Comparison of ENCODE assay signal across 13 mouse cellular contexts in genomic region chr9:77953053-77953452, GRCm38 (mm10). TPM values are rescaled to one million over a fixed set of nuclear protein-coding genes. Genes with fewer than 3 reads are reported as not detected.
A peak's percentile ranks its signal among the peaks of the same experiment; 100 is the strongest.
DNase-seq lines count a peak whose midpoint lies in the region; ATAC-seq and TF ChIP-seq lines count a peak whose summit lies in the region.
"Had no signal": no experiment of that assay in that cellular context is flagged by ENCODE, and none has a peak within 500 bp of the region (broad histone marks: within the 10 kb centered on the region; RNA-seq: fewer than 3 reads in every experiment).

No protein-coding gene starts in this region.

- H3K27ac ChIP-seq in gastrocnemius, adult 2 months: peak overlapping the region; percentile 20; the same call in 1 of the 2 replicates
- H3K27ac ChIP-seq in neural tube, embryonic 14.5 days (ENCODE audit: low read depth, low read length): no peak overlapping the region
- H3K27ac ChIP-seq in neural tube, embryonic 15.5 days (replicated peaks): no peak overlapping the region
- H3K27ac ChIP-seq: forebrain, embryonic 10.5 days; intestine, embryonic 15.5 days; liver, embryonic 15.5 days had no signal

- no peak for TF ChIP-seq CTCF in gastrocnemius, adult 2 months (IDR thresholded peaks at IDR 0.05)

- ATAC-seq in neural tube, embryonic 14.5 days (ENCODE audit: low read depth): 0 out of 2 replicates have a peak, but pooled peaks have one; percentile 44
- ATAC-seq in neural tube, embryonic 15.5 days (ENCODE audit: low FRiP score): no peak
- ATAC-seq: intestine, embryonic 15.5 days had no signal

- H3K4me2 ChIP-seq in neural tube, embryonic 14.5 days (ENCODE audit: low read depth, low read length): no peak overlapping the region
- H3K4me2 ChIP-seq in neural tube, embryonic 15.5 days: no peak overlapping the region
- H3K4me2 ChIP-seq: intestine, embryonic 15.5 days; liver, embryonic 15.5 days had no signal

- WGBS in neural tube, embryonic 14.5 days: 48% methylated on average over 8 of the region's 8 CpGs
- WGBS in neural tube, embryonic 15.5 days: 57% methylated on average over 8 of the region's 8 CpGs

- H3K4me1 ChIP-seq in neural tube, embryonic 14.5 days (ENCODE audit: control insufficient read depth, insufficient read depth, low read length): peaks cover 6% of the 10 kb centered on the region; the same call in 1 of the 2 replicates
- peaks cover 24% of the 10 kb centered on the region; the same call in 1 of the 2 replicates for H3K4me1 ChIP-seq in neural tube, embryonic 15.5 days

- H3K4me3 ChIP-seq in gastrocnemius, adult 2 months: no peak overlapping the region
- H3K4me3 ChIP-seq in neural tube, embryonic 14.5 days (ENCODE audit: low read depth, low read length): no peak overlapping the region
- no peak overlapping the region for H3K4me3 ChIP-seq in neural tube, embryonic 15.5 days (replicated peaks)
- H3K4me3 ChIP-seq: forebrain, embryonic 10.5 days; intestine, embryonic 15.5 days; liver, embryonic 15.5 days had no signal

- no peak overlapping the region for H3K9ac ChIP-seq in neural tube, embryonic 14.5 days (replicated peaks; ENCODE audit: low read depth, low read length)
- H3K9ac ChIP-seq in neural tube, embryonic 15.5 days (replicated peaks): no peak overlapping the region; the same call in 1 of the 2 replicates
- H3K9ac ChIP-seq: intestine, embryonic 15.5 days; liver, embryonic 15.5 days had no signal

- peak; percentile 36 for DNase-seq in gastrocnemius, adult 2 months
- DNase-seq in gastrocnemius, postnatal 10 days: no peak
- DNase-seq in cerebellum, adult 9-10 months: peak; percentile 60
- peak; percentile 71 for DNase-seq in retina, postnatal 1 day
- no peak for DNase-seq in heart, postnatal 36 days
- no peak for DNase-seq in c-Kit-positive CD71-positive TER-119-positive erythroid progenitor cells, embryonic 14.5 days (ENCODE audit: low spot score)
- DNase-seq: heart, adult 18-20 months; thymus, adult 18-20 months had no signal

- no peaks in the 10 kb centered on the region for H3K36me3 ChIP-seq in neural tube, embryonic 14.5 days (ENCODE audit: control insufficient read depth, insufficient read depth, low read length)
- H3K36me3 ChIP-seq in neural tube, embryonic 15.5 days: no peaks in the 10 kb centered on the region
- H3K36me3 ChIP-seq: intestine, embryonic 15.5 days; liver, embryonic 15.5 days had no signal

- H3K27me3 ChIP-seq in neural tube, embryonic 14.5 days (ENCODE audit: control insufficient read depth, insufficient read depth, low read length): no peaks in the 10 kb centered on the region
- H3K27me3 ChIP-seq in neural tube, embryonic 15.5 days (replicated peaks): no peaks in the 10 kb centered on the region
- H3K27me3 ChIP-seq: intestine, embryonic 15.5 days; liver, embryonic 15.5 days had no signal

- H3K9me3 ChIP-seq in neural tube, embryonic 14.5 days (ENCODE audit: control insufficient read depth, low read length): no peaks in the 10 kb centered on the region
- H3K9me3 ChIP-seq in neural tube, embryonic 15.5 days (replicated peaks): no peaks in the 10 kb centered on the region
- H3K9me3 ChIP-seq: forebrain, embryonic 10.5 days; intestine, embryonic 15.5 days; liver, embryonic 15.5 days had no signal

- intact Hi-C loops in gastrocnemius, adult 2 months (cut with DNase I): no loop called here
- intact Hi-C loops in heart, postnatal 36 days (cut with DNase I): no loop called here

RNA-seq across cellular contexts. Expression of gene Elovl5, which starts 35.9 kb away (rescaled TPM):
- 10 to 100 TPM in 1 of 2 experiments, 1 to 10 TPM in 1; 8.7 to 14.3 TPM for total RNA-seq in gastrocnemius, adult 2 months (2021)
- total RNA-seq in gastrocnemius, postnatal 10 days (2021): 10 to 100 TPM; 26.5 to 27.0 TPM
- polyA plus RNA-seq in neural tube, embryonic 14.5 days (2014; fragmentation: Nextera tagmentation; extraction: Ambion mirVana): 69.1 and 69.7 TPM in 2 replicates
- 61.8 and 70.4 TPM in 2 replicates for polyA plus RNA-seq in neural tube, embryonic 15.5 days (2015; fragmentation: Nextera tagmentation; extraction: Ambion mirVana)
- total RNA-seq in heart, postnatal 36 days (2021): 10 to 100 TPM; 28.8 to 35.2 TPM

Comparison
In these comparisons a context has a peak if more than half of its experiments do, and no peak if none do; other contexts are left out.
1. DNase-seq: peak in gastrocnemius, adult 2 months (single experiment), cerebellum, adult 9-10 months (single experiment) and retina, postnatal 1 day (single experiment); none in gastrocnemius, postnatal 10 days (single experiment), heart, postnatal 36 days (0 of 2) and c-Kit-positive CD71-positive TER-119-positive erythroid progenitor cells, embryonic 14.5 days (single experiment).